Mouse (Mus musculus) limb, embryonic 10.5 days (tissue): ENCODE data around the gene Mid1. TPM values are rescaled to one million over a fixed set of nuclear protein-coding genes. Genes with fewer than 3 reads are reported as not detected.
A peak's percentile ranks its signal among the peaks of the same experiment; 100 is the strongest.

Experiments
- DNase-seq: peaks from one replicate; pipeline ENCODE4 v3.0.0-alpha.2; 2017; ENCODE audit warnings: low spot score
- H3K27ac ChIP-seq: fragments of 300-500 bp; sonication (generic); 2 replicates; pipeline ENCODE4 v1.5.1; 2016; ENCODE audit warnings: mild to moderate bottlenecking
- H3K27me3 ChIP-seq: fragments of 300-500 bp; sonication (generic); 2 replicates; pipeline ENCODE4 v1.6.1; 2016; ENCODE audit warnings: low read depth, mild to moderate bottlenecking; ENCODE audit not compliant: poor library complexity, severe bottlenecking
- H3K36me3 ChIP-seq: fragments of 300-500 bp; sonication (generic); 2 replicates; pipeline ENCODE4 v1.6.1; 2016; ENCODE audit warnings: mild to moderate bottlenecking, moderate library complexity
- H3K4me1 ChIP-seq: fragments of 300-500 bp; sonication (generic); 2 replicates; pipeline ENCODE4 v1.6.1; 2016
- H3K4me3 ChIP-seq: fragments of 300-500 bp; sonication (generic); 2 replicates; pipeline ENCODE4 v1.5.1; 2016; ENCODE audit warnings: mild to moderate bottlenecking, moderate library complexity
- H3K9me3 ChIP-seq: fragments of 300-500 bp; sonication (generic); replicated peaks from 2 replicates; pipeline ENCODE4 v1.6.1; 2016; ENCODE audit warnings: mild to moderate bottlenecking
- WGBS: fragments of 180-500 bp; shearing (Covaris S2); methylation state at CpG from one replicate; pipeline ENCODE4 v1.1.7; 2016; 5-methylcytosine and 5-hydroxymethylcytosine counted together
- polyA plus RNA-seq: library from polyadenylated mRNA; unstranded; fragments of >200 nt; fragmentation: Nextera tagmentation; extraction: Ambion mirVana; gene quantifications from 2 replicates; pipeline ENCODE4 v1.2.1, GENCODE M21; 2016

Mid1 gene
- polyA plus RNA-seq, 1 experiment from 2014 or later: 12.0 TPM

DNA sequence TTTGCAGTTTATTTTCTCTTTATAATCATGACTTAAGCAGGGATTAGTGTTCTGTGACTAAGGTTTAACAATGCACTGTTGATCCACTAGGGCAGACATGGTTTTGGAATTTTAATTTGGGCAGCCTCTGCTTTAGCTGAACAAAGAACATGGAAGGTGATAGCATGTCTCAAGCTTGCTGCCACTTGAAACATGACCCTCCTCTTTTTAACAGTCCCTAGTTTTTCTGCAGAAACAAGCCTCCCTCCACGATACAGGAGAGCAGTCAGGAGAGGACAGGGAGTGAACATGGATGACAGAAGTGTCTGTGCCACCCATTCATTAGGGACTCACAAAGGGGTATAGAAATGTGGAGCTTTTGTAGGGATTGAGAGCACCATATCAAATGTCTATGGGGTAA, 107.9 kb downstream of the Mid1 start:
- Histone ChIP-seq H3K27me3 (peaks cover 48% of the 10 kb centered on the region), H3K27ac (no peak overlapping the region), H3K36me3 (no peaks in the 10 kb centered on the region), H3K4me1 (no peaks in the 10 kb centered on the region), H3K4me3 (no peak overlapping the region), H3K9me3 (no peaks in the 10 kb centered on the region)
- no peak for DNase-seq
- WGBS: 50% methylated on average over 1 of the region's 1 CpGs

GRCm38 (mm10) chrX:169794421-169794820, 109.4 kb downstream of the Mid1 start:
- no peaks in the 10 kb centered on the region for H3K36me3 ChIP-seq
- no peak overlapping the region for H3K4me3 ChIP-seq
- H3K27me3 ChIP-seq: peaks cover 53% of the 10 kb centered on the region
- DNase-seq: no peak
- no peaks in the 10 kb centered on the region for H3K4me1 ChIP-seq
- H3K9me3 ChIP-seq: no peaks in the 10 kb centered on the region
- 79% methylated on average over 4 of the region's 4 CpGs for WGBS
- H3K27ac ChIP-seq: no peak overlapping the region

- no peak for DNase-seq
- Histone ChIP-seq H3K4me3 (no peak overlapping the region), H3K9me3 (no peaks in the 10 kb centered on the region), H3K4me1 (no peaks in the 10 kb centered on the region), H3K27me3 (peaks cover 49% of the 10 kb centered on the region), H3K36me3 (no peaks in the 10 kb centered on the region), H3K27ac (no peak overlapping the region)
- WGBS: 59% methylated on average over 7 of the region's 7 CpGs
These were observed 109.9 kb downstream of the Mid1 start for GRCm38 (mm10) chrX:169794831-169795311.

DNA sequence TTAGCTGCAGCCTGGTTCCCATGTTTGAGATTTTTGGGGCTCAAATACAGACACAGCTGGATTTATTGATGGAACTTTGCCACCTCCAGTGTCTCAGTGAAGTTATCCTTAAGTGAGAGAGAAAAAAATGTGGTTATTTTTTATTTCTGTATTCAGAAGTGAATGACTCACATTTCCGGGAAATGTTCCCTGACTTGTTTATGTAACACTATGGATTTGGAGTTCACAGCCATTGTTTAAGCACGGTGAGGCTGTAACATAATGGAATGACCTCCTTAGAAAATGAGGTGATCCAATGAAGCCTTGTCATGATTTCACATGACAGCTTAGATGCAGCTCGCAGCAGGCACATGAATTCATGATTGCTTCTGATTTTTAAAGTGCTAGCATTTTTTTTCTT, 112.1 kb downstream of the Mid1 start:
- Histone ChIP-seq H3K27ac (no peak overlapping the region), H3K36me3 (no peaks in the 10 kb centered on the region), H3K4me3 (no peak overlapping the region), H3K9me3 (no peaks in the 10 kb centered on the region), H3K4me1 (no peaks in the 10 kb centered on the region), H3K27me3 (peaks cover 71% of the 10 kb centered on the region)
- DNase-seq: no peak
- 83% methylated on average over 3 of the region's 3 CpGs for WGBS

- H3K4me1 ChIP-seq: no peaks in the 10 kb centered on the region
- peak overlapping the region; percentile 82 for H3K27ac ChIP-seq
- H3K36me3 ChIP-seq: no peaks in the 10 kb centered on the region
- DNase-seq: peak; percentile 40
- H3K4me3 ChIP-seq: peak overlapping the region; percentile 45
- peaks cover 78% of the 10 kb centered on the region for H3K27me3 ChIP-seq
- 6% methylated on average over 11 of the region's 11 CpGs for WGBS
- no peaks in the 10 kb centered on the region for H3K9me3 ChIP-seq
These were observed 114.1 kb downstream of the Mid1 start for GRCm38 (mm10) chrX:169798987-169799680.

GRCm38 (mm10) chrX:169800238-169800637, 115.2 kb downstream of the Mid1 start:
- no peak for DNase-seq
- Histone ChIP-seq H3K9me3 (no peaks in the 10 kb centered on the region), H3K27me3 (peaks cover 78% of the 10 kb centered on the region), H3K4me1 (no peaks in the 10 kb centered on the region), H3K27ac (no peak overlapping the region), H3K4me3 (no peak overlapping the region), H3K36me3 (no peaks in the 10 kb centered on the region)
- 36% methylated on average over 4 of the region's 4 CpGs for WGBS

GRCm38 (mm10) chrX:169805791-169806190, 120.8 kb downstream of the Mid1 start:
- Histone ChIP-seq H3K4me3 (no peak overlapping the region), H3K36me3 (no peaks in the 10 kb centered on the region), H3K27me3 (peaks cover 72% of the 10 kb centered on the region), H3K9me3 (no peaks in the 10 kb centered on the region), H3K4me1 (no peaks in the 10 kb centered on the region), H3K27ac (no peak overlapping the region)
- 79% methylated on average over 5 of the region's 5 CpGs for WGBS
- no peak for DNase-seq

DNA sequence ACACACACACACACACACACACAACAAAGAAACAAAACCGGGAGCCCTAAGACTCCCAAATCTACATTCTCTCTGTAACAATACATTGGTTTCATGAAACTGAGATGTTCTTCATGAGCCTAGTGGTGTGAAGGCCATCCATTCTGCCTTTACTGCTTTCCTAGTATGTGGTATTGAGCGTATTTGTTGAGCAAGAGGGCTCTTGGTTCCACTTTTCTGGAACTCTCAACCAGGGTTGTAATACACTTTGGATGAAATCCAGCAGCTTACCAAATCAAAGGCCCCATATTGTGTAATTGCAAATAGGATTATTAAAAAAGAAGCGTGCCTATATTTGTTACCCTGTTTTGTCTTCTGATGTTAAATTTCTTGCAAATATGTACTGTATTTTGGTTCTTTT, 122.7 kb downstream of the Mid1 start:
- Histone ChIP-seq H3K4me3 (no peak overlapping the region), H3K9me3 (no peaks in the 10 kb centered on the region), H3K27me3 (peaks cover 70% of the 10 kb centered on the region), H3K36me3 (no peaks in the 10 kb centered on the region), H3K27ac (no peak overlapping the region), H3K4me1 (no peaks in the 10 kb centered on the region)
- 88% methylated on average over 3 of the region's 3 CpGs for WGBS
- DNase-seq: no peak

DNA sequence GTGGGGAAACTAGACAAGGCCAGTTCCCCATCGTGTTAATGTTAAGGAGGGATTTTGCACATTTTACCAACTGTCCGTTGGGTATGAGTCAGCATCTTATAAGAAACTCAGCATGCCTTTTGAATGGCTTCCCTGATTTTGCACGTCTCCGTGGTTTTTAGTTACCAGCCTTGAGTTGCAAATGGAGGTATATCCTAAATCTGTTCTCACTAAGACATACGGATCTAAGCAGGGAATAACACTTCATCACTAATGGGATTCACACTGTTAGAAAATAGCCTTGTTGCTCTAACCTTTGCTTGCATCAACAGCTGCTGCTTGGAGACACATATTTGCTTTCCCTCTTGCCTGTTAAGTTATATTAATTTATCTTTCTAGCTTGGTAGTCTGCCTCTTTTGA, 126.3 kb downstream of the Mid1 start:
- Histone ChIP-seq H3K27me3 (peaks cover 76% of the 10 kb centered on the region), H3K36me3 (no peaks in the 10 kb centered on the region), H3K4me3 (no peak overlapping the region), H3K9me3 (no peaks in the 10 kb centered on the region), H3K27ac (no peak overlapping the region), H3K4me1 (no peaks in the 10 kb centered on the region)
- WGBS: 58% methylated on average over 5 of the region's 5 CpGs
- no peak for DNase-seq

DNA sequence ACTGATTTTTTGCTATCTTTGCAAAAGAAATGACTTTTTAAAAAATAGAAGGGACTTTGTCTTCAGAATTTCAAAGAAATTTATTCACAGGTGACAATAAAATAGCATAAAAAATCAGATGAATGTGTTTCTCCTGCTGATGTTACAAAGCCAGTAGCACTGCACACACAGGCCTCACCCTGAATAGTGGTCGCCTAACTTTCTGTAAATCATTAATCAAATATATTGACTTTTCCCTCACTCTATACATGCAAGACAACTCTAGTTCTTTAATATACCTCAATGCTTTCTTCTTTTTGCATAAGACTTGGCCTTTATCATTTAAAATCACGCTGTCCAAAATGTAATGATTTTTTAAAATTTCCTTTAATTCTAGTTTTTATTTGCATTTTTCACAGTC, 126.8 kb downstream of the Mid1 start:
- no peak for DNase-seq
- Histone ChIP-seq H3K27me3 (peaks cover 80% of the 10 kb centered on the region), H3K4me3 (no peak overlapping the region), H3K27ac (no peak overlapping the region), H3K36me3 (no peaks in the 10 kb centered on the region), H3K4me1 (no peaks in the 10 kb centered on the region), H3K9me3 (no peaks in the 10 kb centered on the region)
- WGBS: 85% methylated on average over 2 of the region's 2 CpGs

GRCm38 (mm10) chrX:169813673-169814072, 128.7 kb downstream of the Mid1 start:
- Histone ChIP-seq H3K9me3 (no peaks in the 10 kb centered on the region), H3K4me3 (no peak overlapping the region), H3K4me1 (no peaks in the 10 kb centered on the region), H3K27ac (no peak overlapping the region), H3K27me3 (peaks cover 76% of the 10 kb centered on the region), H3K36me3 (no peaks in the 10 kb centered on the region)
- no peak for DNase-seq
- 62% methylated on average over 1 of the region's 1 CpGs for WGBS

GRCm38 (mm10) chrX:169826947-169827346, 141.9 kb downstream of the Mid1 start:
- no peaks in the 10 kb centered on the region for H3K36me3 ChIP-seq
- H3K4me3 ChIP-seq: no peak overlapping the region
- 0 out of 2 replicates have a peak, but pooled peaks cover 4% of the 10 kb centered on the region for H3K4me1 ChIP-seq
- no peak overlapping the region for H3K27ac ChIP-seq
- no peaks in the 10 kb centered on the region for H3K9me3 ChIP-seq
- DNase-seq: no peak
- peaks cover 74% of the 10 kb centered on the region for H3K27me3 ChIP-seq
- WGBS: 42% methylated on average over 10 of the region's 10 CpGs

DNA sequence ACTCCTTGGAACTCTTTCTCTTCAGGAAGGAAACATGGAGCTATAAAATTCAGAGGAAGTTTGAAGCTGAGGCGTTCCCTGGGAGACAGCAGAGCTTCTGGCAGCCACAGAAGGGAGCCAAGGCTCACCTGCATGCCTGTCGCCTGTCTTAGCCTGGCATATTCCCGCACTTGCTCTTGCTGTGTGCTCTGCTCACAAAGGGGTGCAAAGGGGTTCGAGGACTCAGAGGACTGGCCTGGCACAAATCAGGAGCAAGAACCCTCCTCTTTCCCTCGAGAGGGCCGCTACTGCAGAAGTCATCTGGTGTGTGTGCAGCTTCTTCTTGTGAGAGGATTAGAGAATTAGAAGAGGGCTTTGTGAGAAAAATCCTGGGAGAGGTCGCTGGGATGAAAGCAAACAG, 142.7 kb downstream of the Mid1 start:
- 22% methylated on average over 7 of the region's 7 CpGs for WGBS
- Histone ChIP-seq H3K4me3 (no peak overlapping the region), H3K4me1 (0 out of 2 replicates have a peak, but pooled peaks cover 4% of the 10 kb centered on the region), H3K27ac (no peak overlapping the region), H3K9me3 (no peaks in the 10 kb centered on the region), H3K27me3 (peaks cover 74% of the 10 kb centered on the region), H3K36me3 (no peaks in the 10 kb centered on the region)
- DNase-seq: no peak

DNA sequence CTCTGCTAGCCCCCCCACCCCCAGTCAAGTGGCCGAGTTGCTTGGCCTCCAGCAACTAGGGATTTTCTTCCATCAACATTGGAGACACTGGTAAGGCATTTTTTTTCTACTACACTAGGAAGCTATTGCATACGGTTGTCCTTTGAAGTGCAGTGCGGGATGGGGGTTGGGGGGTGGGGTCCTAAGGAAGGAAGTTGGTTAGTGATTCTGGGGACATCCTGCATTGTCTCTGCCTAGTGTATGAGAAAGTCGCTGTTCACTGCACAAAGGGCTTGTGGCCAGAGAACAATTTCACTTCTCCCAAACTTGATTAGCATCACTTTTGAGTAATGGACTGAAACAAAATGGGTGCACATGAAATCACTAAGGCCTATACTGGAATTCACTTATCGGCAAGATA, 143.1 kb downstream of the Mid1 start:
- Histone ChIP-seq H3K27me3 (peaks cover 75% of the 10 kb centered on the region), H3K27ac (no peak overlapping the region), H3K4me3 (no peak overlapping the region), H3K4me1 (0 out of 2 replicates have a peak, but pooled peaks cover 4% of the 10 kb centered on the region), H3K9me3 (no peaks in the 10 kb centered on the region), H3K36me3 (no peaks in the 10 kb centered on the region)
- no peak for DNase-seq
- 34% methylated on average over 5 of the region's 5 CpGs for WGBS
